Mouse (Mus musculus) stomach, embryonic 16.5 days (tissue): ENCODE results near the gene Cbl. TPM values are rescaled to one million over a fixed set of nuclear protein-coding genes. Genes with fewer than 3 reads are reported as not detected.
A peak's percentile ranks its signal among the peaks of the same experiment; 100 is the strongest.

Source experiments
- ATAC-seq: fragments of 200-750 bp; cut with Nextera tagmentation; 2 replicates; pipeline ENCODE4 v1.8.0; 2017; ENCODE audit warnings: moderate number of reproducible peaks, moderate TSS enrichment; ENCODE audit not compliant: insufficient read depth, low FRiP score
- H3K27ac ChIP-seq: fragments of 300-500 bp; sonication (generic); 2 replicates; pipeline ENCODE4 v1.5.1; 2014; ENCODE audit warnings: low read length
- H3K27me3 ChIP-seq: fragments of 300-500 bp; sonication (generic); 2 replicates; pipeline ENCODE4 v1.6.1; 2014; ENCODE audit warnings: low read length, control low read depth, mixed read lengths; ENCODE audit not compliant: control insufficient read depth, insufficient read depth
- H3K36me3 ChIP-seq: fragments of 300-500 bp; sonication (generic); 2 replicates; pipeline ENCODE4 v1.6.1; 2014; ENCODE audit warnings: low read length; ENCODE audit not compliant: control insufficient read depth, insufficient read depth
- H3K4me1 ChIP-seq: fragments of 300-500 bp; sonication (generic); 2 replicates; pipeline ENCODE4 v1.6.1; 2014; ENCODE audit warnings: low read length, control low read depth, mixed read lengths; ENCODE audit not compliant: control insufficient read depth, insufficient read depth
- H3K4me2 ChIP-seq: fragments of 300-500 bp; sonication (generic); 2 replicates; pipeline ENCODE4 v1.6.1; 2014; ENCODE audit warnings: low read depth, low read length, mixed read lengths
- H3K4me3 ChIP-seq: fragments of 300-500 bp; sonication (generic); replicated peaks from 2 replicates; pipeline ENCODE4 v1.5.1; 2014; ENCODE audit warnings: mild to moderate bottlenecking, low read length
- H3K9ac ChIP-seq: fragments of 300-500 bp; sonication (generic); 2 replicates; pipeline ENCODE4 v1.6.1; 2014; ENCODE audit warnings: low read length
- H3K9me3 ChIP-seq: fragments of 300-500 bp; sonication (generic); replicated peaks from 2 replicates; pipeline ENCODE4 v1.6.1; 2016; ENCODE audit warnings: low read length, control low read depth; ENCODE audit not compliant: control insufficient read depth
- WGBS: fragments of 180-500 bp; shearing (Covaris S2); extraction: QIAGEN DNeasy Blood & Tissue Kit; methylation state at CpG from one replicate; pipeline ENCODE4 v1.1.7; 2014; 5-methylcytosine and 5-hydroxymethylcytosine counted together
- polyA plus RNA-seq: library from polyadenylated mRNA; unstranded; fragments of >200 nt; fragmentation: Nextera tagmentation; extraction: Ambion mirVana; gene quantifications from 2 replicates; pipeline ENCODE4 v1.2.1, GENCODE M21; 2015

Cbl gene
- polyA plus RNA-seq, 1 experiment from 2014 or later = 14.0 TPM

- Histone ChIP-seq H3K9ac (no peak overlapping the region), H3K4me2 (peak overlapping the region; percentile 35), H3K4me1 (peaks cover 32% of the 10 kb centered on the region), H3K27ac (peak overlapping the region; percentile 56), H3K27me3 (no peaks in the 10 kb centered on the region), H3K36me3 (no peaks in the 10 kb centered on the region), H3K4me3 (0 out of 2 replicates have a peak overlapping the region, but pooled peaks have one; percentile 13), H3K9me3 (no peaks in the 10 kb centered on the region)
- 22% methylated on average over 18 of the region's 18 CpGs for WGBS
- ATAC-seq = 0 out of 2 replicates have a peak, but pooled peaks have one; percentile 25
Measured at GRCm38 (mm10) chr9:44125546-44126428, 108.1 kb downstream of the Cbl start.

- Histone ChIP-seq H3K4me2 (no peak overlapping the region), H3K9ac (no peak overlapping the region), H3K9me3 (no peaks in the 10 kb centered on the region), H3K27ac (no peak overlapping the region), H3K4me1 (peaks cover 25% of the 10 kb centered on the region), H3K4me3 (no peak overlapping the region), H3K27me3 (no peaks in the 10 kb centered on the region), H3K36me3 (no peaks in the 10 kb centered on the region)
- 57% methylated on average over 5 of the region's 5 CpGs for WGBS
- no peak for ATAC-seq
Measured at GRCm38 (mm10) chr9:44125026-44125425, 108.8 kb downstream of the Cbl start.

- Histone ChIP-seq H3K36me3 (no peaks in the 10 kb centered on the region), H3K4me2 (no peak overlapping the region), H3K27ac (no peak overlapping the region), H3K27me3 (no peaks in the 10 kb centered on the region), H3K9ac (no peak overlapping the region), H3K4me1 (peaks cover 20% of the 10 kb centered on the region), H3K4me3 (no peak overlapping the region), H3K9me3 (no peaks in the 10 kb centered on the region)
- WGBS = 69% methylated on average over 6 of the region's 6 CpGs
- ATAC-seq = no peak
Measured at GRCm38 (mm10) chr9:44124317-44124716, 109.5 kb downstream of the Cbl start.

GRCm38 (mm10) chr9:44119948-44120465, 113.8 kb downstream of the Cbl start:
- H3K9me3 ChIP-seq = no peaks in the 10 kb centered on the region
- no peak overlapping the region for H3K27ac ChIP-seq
- no peak overlapping the region for H3K4me3 ChIP-seq
- no peak overlapping the region for H3K9ac ChIP-seq
- no peak for ATAC-seq
- H3K36me3 ChIP-seq = no peaks in the 10 kb centered on the region
- no peaks in the 10 kb centered on the region for H3K27me3 ChIP-seq
- WGBS = 64% methylated on average over 8 of the region's 8 CpGs
- no peak overlapping the region for H3K4me2 ChIP-seq
- no peaks in the 10 kb centered on the region for H3K4me1 ChIP-seq

GRCm38 (mm10) chr9:44119011-44119410, 114.8 kb downstream of the Cbl start:
- Histone ChIP-seq H3K27me3 (no peaks in the 10 kb centered on the region), H3K4me2 (no peak overlapping the region), H3K36me3 (no peaks in the 10 kb centered on the region), H3K4me1 (no peaks in the 10 kb centered on the region), H3K9me3 (no peaks in the 10 kb centered on the region), H3K27ac (no peak overlapping the region), H3K4me3 (no peak overlapping the region), H3K9ac (no peak overlapping the region)
- no peak for ATAC-seq
- 53% methylated on average over 5 of the region's 5 CpGs for WGBS

- Histone ChIP-seq H3K27ac (no peak overlapping the region), H3K36me3 (no peaks in the 10 kb centered on the region), H3K27me3 (no peaks in the 10 kb centered on the region), H3K9me3 (no peaks in the 10 kb centered on the region), H3K4me2 (no peak overlapping the region), H3K4me1 (no peaks in the 10 kb centered on the region), H3K9ac (no peak overlapping the region), H3K4me3 (no peak overlapping the region)
- ATAC-seq = no peak
- 90% methylated on average over 4 of the region's 4 CpGs for WGBS
Measured at GRCm38 (mm10) chr9:44116182-44116581, 117.7 kb downstream of the Cbl start.

GRCm38 (mm10) chr9:44115599-44115998, 118.2 kb downstream of the Cbl start:
- WGBS = 83% methylated on average over 9 of the region's 9 CpGs
- H3K4me1 ChIP-seq = peaks cover 1% of the 10 kb centered on the region
- no peak for ATAC-seq

GRCm38 (mm10) chr9:44114453-44114852, 119.4 kb downstream of the Cbl start:
- Histone ChIP-seq H3K4me3 (no peak overlapping the region), H3K9me3 (no peaks in the 10 kb centered on the region), H3K4me2 (no peak overlapping the region), H3K36me3 (no peaks in the 10 kb centered on the region), H3K27ac (no peak overlapping the region), H3K9ac (no peak overlapping the region), H3K4me1 (peaks cover 12% of the 10 kb centered on the region), H3K27me3 (no peaks in the 10 kb centered on the region)
- no peak for ATAC-seq
- 71% methylated on average over 2 of the region's 2 CpGs for WGBS

More at GRCm38 (mm10) chr9:44115599-44115998, 118.2 kb downstream of the Cbl start:
- Histone ChIP-seq H3K27me3 (no peaks in the 10 kb centered on the region), H3K27ac (no peak overlapping the region), H3K36me3 (no peaks in the 10 kb centered on the region), H3K9me3 (no peaks in the 10 kb centered on the region), H3K4me2 (no peak overlapping the region), H3K9ac (no peak overlapping the region), H3K4me3 (no peak overlapping the region)

GRCm38 (mm10) chr9:44113105-44113789, 120.6 kb downstream of the Cbl start, which contains the start of the genes Gm49380 and Rnf26:
Gm49380 (minus strand) TSS chr9:44113500.
Rnf26 (minus strand) TSS chr9:44113517.
- no peaks in the 10 kb centered on the region for H3K27me3 ChIP-seq
- peak within 1 kb of the TSS; percentile 92 for H3K9ac ChIP-seq
- H3K36me3 ChIP-seq = 0 out of 2 replicates have a peak, but pooled peaks cover 4% of the 10 kb centered on the region
- H3K9me3 ChIP-seq = no peaks in the 10 kb centered on the region
- 0% methylated on average over 50 of the region's 51 CpGs for WGBS
- peak; percentile 96 for ATAC-seq
- H3K4me1 ChIP-seq = peaks cover 24% of the 10 kb centered on the region
- H3K4me3 ChIP-seq = peak within 1 kb of the TSS; percentile 83
- H3K4me2 ChIP-seq = peak within 1 kb of the TSS; percentile 57
- H3K27ac ChIP-seq = peak within 1 kb of the TSS; percentile 67; the same call in 1 of the 2 replicates
